In genomic region chr5:43517313-43517712, GRCm38 (mm10) we compare ENCODE assay signal across 12 mouse cellular contexts. TPM values are rescaled to one million over a fixed set of nuclear protein-coding genes. Genes with fewer than 3 reads are reported as not detected.
DNase-seq lines count a peak whose midpoint lies in the region; ATAC-seq and TF ChIP-seq lines count a peak whose summit lies in the region.
"Had no signal": no experiment of that assay in that cellular context is flagged by ENCODE, and none has a peak within 500 bp of the region (broad histone marks: within the 10 kb centered on the region; RNA-seq: fewer than 3 reads in every experiment).

No protein-coding gene starts in this region.

- no peaks in the 10 kb centered on the region for H3K27me3 ChIP-seq in kidney, adult 2 months (replicated peaks; ENCODE audit: control insufficient read depth, insufficient read depth, low read length)
- no peaks in the 10 kb centered on the region for H3K27me3 ChIP-seq in intestine, embryonic 16.5 days (replicated peaks; ENCODE audit: control insufficient read depth, insufficient read depth, low read length)
- H3K27me3 ChIP-seq: forebrain, embryonic 13.5 days had no signal

- DNase-seq in kidney, adult 2 months: no peak
- DNase-seq in kidney, postnatal 10 days: no peak
- DNase-seq in heart, adult 18-20 months: peak; percentile 74 to 77
- DNase-seq in ovary, postnatal 36 days (ENCODE audit: low spot score): peak; percentile 30
- no peak for DNase-seq in frontal cortex, postnatal 25 days (ENCODE audit: low spot score in 2 of 2)
- no peak for DNase-seq in frontal cortex, postnatal 10 days (ENCODE audit: low spot score in 2 of 2)
- no peak for DNase-seq in yolk sac, embryonic 10.5 days (ENCODE audit: low spot score)
- DNase-seq: cerebellum, adult 11 months; layer of hippocampus, postnatal 36 days had no signal

- no peaks in the 10 kb centered on the region for H3K36me3 ChIP-seq in kidney, adult 2 months (ENCODE audit: control insufficient read depth, insufficient read depth, low read length)
- no peaks in the 10 kb centered on the region for H3K36me3 ChIP-seq in intestine, embryonic 16.5 days (ENCODE audit: control insufficient read depth, insufficient read depth, low read length)

- no peaks in the 10 kb centered on the region for H3K4me1 ChIP-seq in kidney, adult 2 months (ENCODE audit: control insufficient read depth, insufficient read depth, low read length)
- peaks cover 21% of the 10 kb centered on the region for H3K4me1 ChIP-seq in intestine, embryonic 16.5 days (ENCODE audit: control insufficient read depth, insufficient read depth, low read length)
- H3K4me1 ChIP-seq: forebrain, embryonic 13.5 days had no signal

- 87% methylated on average over 13 of the region's 13 CpGs for WGBS in kidney, adult 2 months
- WGBS in intestine, embryonic 16.5 days: 81% methylated on average over 13 of the region's 13 CpGs

- no peaks in the 10 kb centered on the region for H3K9me3 ChIP-seq in intestine, embryonic 16.5 days (ENCODE audit: control insufficient read depth, low read length)
- H3K9me3 ChIP-seq: forebrain, embryonic 13.5 days had no signal

- peak overlapping the region; percentile 28 for H3K27ac ChIP-seq in kidney, adult 2 months (ENCODE audit: insufficient read depth, low read depth, low read length)
- H3K27ac ChIP-seq in intestine, embryonic 16.5 days (ENCODE audit: low read length): no peak overlapping the region
- H3K27ac ChIP-seq: forebrain, embryonic 13.5 days had no signal

- no peak for TF ChIP-seq CTCF in kidney, adult 2 months (conservative IDR thresholded peaks at IDR 0.05; ENCODE audit: insufficient read depth, insufficient read length, low read depth, low read length)

- H3K4me3 ChIP-seq in kidney, adult 2 months (ENCODE audit: insufficient read depth, low read depth, low read length): peak overlapping the region; percentile 48
- no peak overlapping the region for H3K4me3 ChIP-seq in intestine, embryonic 16.5 days (ENCODE audit: low read length)
- H3K4me3 ChIP-seq: forebrain, embryonic 13.5 days had no signal

- no peak for TF ChIP-seq POLR2A in kidney, adult 2 months (IDR thresholded peaks at IDR 0.05; ENCODE audit: low read depth, low read length)

- H3K9ac ChIP-seq in intestine, embryonic 16.5 days (ENCODE audit: low read depth, low read length): 0 out of 2 replicates have a peak overlapping the region, but pooled peaks have one; percentile 24
- H3K9ac ChIP-seq: forebrain, embryonic 13.5 days had no signal

- H3K4me2 ChIP-seq in intestine, embryonic 16.5 days (ENCODE audit: low read depth, low read length): peak overlapping the region; percentile 22; the same call in 1 of the 2 replicates
- H3K4me2 ChIP-seq: forebrain, embryonic 13.5 days had no signal

- ATAC-seq in intestine, embryonic 16.5 days: no peak
- ATAC-seq: forebrain, embryonic 13.5 days had no signal

RNA-seq across cellular contexts. Expression of gene C1qtnf7, which starts 2.0 kb away (rescaled TPM):
- 4.0 and 4.3 TPM in 2 replicates for polyA plus RNA-seq in kidney, adult 2 months (2012; rRNA removed)
- 1 to 10 TPM; 3.8 to 5.7 TPM for total RNA-seq in heart, adult 18-20 months (2021)
- polyA plus RNA-seq in intestine, embryonic 16.5 days (2015; fragmentation: Nextera tagmentation; extraction: Ambion mirVana): 4.1 and 4.8 TPM in 2 replicates
- polyA plus RNA-seq: C2C12 had no signal

Comparison
In these comparisons a context has a peak if more than half of its experiments do, and no peak if none do; other contexts are left out.
1. DNase-seq: peak in heart, adult 18-20 months (2 of 2) and ovary, postnatal 36 days (single experiment); none in kidney, adult 2 months (single experiment), kidney, postnatal 10 days (single experiment), frontal cortex, postnatal 25 days (0 of 2), frontal cortex, postnatal 10 days (0 of 2) and yolk sac, embryonic 10.5 days (single experiment).